ENCODE assay signal across 8 mouse cellular contexts in the genomic region with DNA sequence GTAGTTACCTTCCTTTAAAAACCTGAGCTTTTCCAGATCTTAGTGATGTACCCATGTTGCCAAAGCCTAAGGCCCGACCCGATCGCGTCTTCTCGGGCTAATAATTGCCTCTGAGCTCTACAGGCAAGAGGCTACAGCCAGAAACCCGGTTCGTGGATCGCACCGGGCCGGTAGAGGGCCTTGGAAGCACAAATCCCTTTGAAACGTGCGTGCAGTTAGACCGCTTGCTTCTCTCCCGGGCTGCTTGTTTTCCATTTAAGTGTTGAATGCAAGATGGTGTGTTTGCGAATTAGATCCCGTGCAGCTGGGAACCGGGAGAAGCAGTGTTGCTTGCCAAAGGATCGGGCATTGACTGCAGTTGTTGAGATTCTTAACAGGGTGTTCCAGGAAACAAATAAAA. TPM values are rescaled to one million over a fixed set of nuclear protein-coding genes. Genes with fewer than 3 reads are reported as not detected.
DNase-seq lines count a peak whose midpoint lies in the region; ATAC-seq lines count a peak whose summit lies in the region.

No protein-coding gene starts in this region.

- peaks cover 61% of the 10 kb centered on the region for H3K27me3 ChIP-seq in hindbrain, embryonic 10.5 days (ENCODE audit: insufficient read depth, poor library complexity, severe bottlenecking)
- no peaks in the 10 kb centered on the region for H3K27me3 ChIP-seq in lung, embryonic 16.5 days (ENCODE audit: control insufficient read depth, insufficient read depth, low read depth, low read length)

- peak overlapping the region; percentile 71 for H3K4me2 ChIP-seq in lung, embryonic 16.5 days (ENCODE audit: low read depth, low read length)

- H3K9me3 ChIP-seq in hindbrain, embryonic 10.5 days, result no peaks in the 10 kb centered on the region
- no peaks in the 10 kb centered on the region for H3K9me3 ChIP-seq in lung, embryonic 16.5 days (ENCODE audit: control insufficient read depth, low read length)

- DNase-seq in MN1 (ENCODE audit: low spot score), result peak; percentile 76
- peak; percentile 71 to 77 for DNase-seq in cerebellum, adult 18-20 months
- peak; percentile 60 for DNase-seq in hindbrain, embryonic 10.5 days (ENCODE audit: low spot score)
- peak; percentile 61 for DNase-seq in layer of hippocampus, adult 9-11 months
- DNase-seq in ovary, postnatal 36 days (ENCODE audit: low spot score), result peak; percentile 43
- peak; percentile 35 for DNase-seq in urinary bladder, postnatal 14 days (ENCODE audit: low spot score)

- peak overlapping the region; percentile 83 for H3K4me3 ChIP-seq in hindbrain, embryonic 10.5 days
- H3K4me3 ChIP-seq in lung, embryonic 16.5 days (ENCODE audit: low read length), result peak overlapping the region; percentile 51

- H3K27ac ChIP-seq in hindbrain, embryonic 10.5 days, result peak overlapping the region; percentile 89
- peak overlapping the region; percentile 92 for H3K27ac ChIP-seq in lung, embryonic 16.5 days (ENCODE audit: low read length)

- peak overlapping the region; percentile 55 for H3K9ac ChIP-seq in lung, embryonic 16.5 days (ENCODE audit: low read length)

- no peaks in the 10 kb centered on the region for H3K36me3 ChIP-seq in hindbrain, embryonic 10.5 days
- no peaks in the 10 kb centered on the region for H3K36me3 ChIP-seq in lung, embryonic 16.5 days (ENCODE audit: control insufficient read depth, insufficient read depth, low read length)

- peak; percentile 26 for ATAC-seq in frontal cortex, adult (ENCODE audit: low TSS enrichment)
- ATAC-seq in lung, embryonic 16.5 days (ENCODE audit: low read depth), result peak; percentile 4; the same call in 1 of the 2 replicates

- H3K4me1 ChIP-seq in hindbrain, embryonic 10.5 days (replicated peaks), result peaks cover 54% of the 10 kb centered on the region
- H3K4me1 ChIP-seq in lung, embryonic 16.5 days (replicated peaks; ENCODE audit: control insufficient read depth, insufficient read depth, low read length), result peaks cover 15% of the 10 kb centered on the region

- under 1% methylated on average over 18 of the region's 18 CpGs for WGBS in hindbrain, embryonic 10.5 days
- WGBS in lung, embryonic 16.5 days, result under 1% methylated on average over 18 of the region's 18 CpGs

RNA-seq across cellular contexts. Expression of gene Etv5, which starts 0.8 kb away (rescaled TPM):
- polyA plus RNA-seq in hindbrain, embryonic 10.5 days (2016; fragmentation: Nextera tagmentation; extraction: Ambion mirVana), result 18.9 and 28.5 TPM in 2 replicates
- 188 and 201 TPM in 2 replicates for polyA plus RNA-seq in lung, embryonic 16.5 days (2015; fragmentation: Nextera tagmentation; extraction: Ambion mirVana)

Comparison
In these comparisons a context has a peak if more than half of its experiments do, and no peak if none do; other contexts are left out.
1. Peak in every context shown above with its lines: DNase-seq, ATAC-seq, H3K4me3 ChIP-seq and H3K27ac ChIP-seq.